Mouse (Mus musculus): Measurements from ENCODE around the gene Tmem41b.
A peak's percentile ranks its signal among the peaks of the same experiment; 100 is the strongest.
"Not testable (repeated sequence)": the region's sequence is repeated elsewhere in the genome, so short reads cannot be mapped to it uniquely, and the experiment has no call there.

Gene Tmem41b

DNA sequence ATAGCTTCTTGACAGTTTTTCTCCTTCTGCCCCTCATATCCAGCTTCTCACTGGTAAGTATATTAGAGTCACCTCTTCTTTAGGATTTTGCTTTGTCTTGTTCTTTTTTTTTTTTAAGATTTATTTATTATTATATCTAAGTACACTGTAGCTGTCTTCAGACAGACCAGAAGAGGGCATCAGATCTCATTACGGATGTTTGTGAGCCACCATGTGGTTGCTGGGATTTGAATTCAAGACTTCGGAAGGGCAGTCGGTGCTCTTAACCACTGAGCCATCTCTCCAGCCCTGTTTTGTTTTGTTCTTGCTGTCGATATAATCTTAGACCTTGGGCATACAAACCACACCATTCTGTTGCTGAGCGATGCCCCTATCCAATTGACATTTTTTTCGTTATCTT lies at the start of gene Tmem41b:
TSS of gene Tmem41b (minus strand) at position 155 of the 400 bp plus-strand sequence.
- DNase-seq (ENCODE audit: low spot score): peak; percentile 21

DNA sequence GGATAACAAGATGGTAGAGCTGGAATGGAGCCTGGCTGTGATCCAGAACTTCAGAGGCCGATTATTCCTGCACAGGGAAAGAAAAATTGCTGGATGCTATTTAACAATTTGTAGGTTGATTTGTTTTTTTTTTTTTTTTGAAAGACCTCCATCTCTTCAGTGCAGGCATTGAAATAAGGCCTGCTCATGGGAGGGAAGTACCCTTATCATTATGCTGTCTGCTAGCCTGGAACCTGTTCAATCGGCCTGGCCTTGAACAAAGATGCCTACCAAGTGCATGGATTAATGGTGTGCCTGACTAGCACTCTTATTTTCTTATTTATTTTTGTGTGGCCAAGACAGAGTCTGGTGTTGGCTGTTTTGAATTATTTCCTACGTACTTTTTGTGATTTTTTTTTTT lies 43.6 kb upstream of the Tmem41b start:
- no peak for DNase-seq (ENCODE audit: low spot score)

GRCm38 (mm10) chr7:110028826-110029225 lies 42.1 kb upstream of the Tmem41b start:
- DNase-seq (ENCODE audit: low spot score): no peak

DNA sequence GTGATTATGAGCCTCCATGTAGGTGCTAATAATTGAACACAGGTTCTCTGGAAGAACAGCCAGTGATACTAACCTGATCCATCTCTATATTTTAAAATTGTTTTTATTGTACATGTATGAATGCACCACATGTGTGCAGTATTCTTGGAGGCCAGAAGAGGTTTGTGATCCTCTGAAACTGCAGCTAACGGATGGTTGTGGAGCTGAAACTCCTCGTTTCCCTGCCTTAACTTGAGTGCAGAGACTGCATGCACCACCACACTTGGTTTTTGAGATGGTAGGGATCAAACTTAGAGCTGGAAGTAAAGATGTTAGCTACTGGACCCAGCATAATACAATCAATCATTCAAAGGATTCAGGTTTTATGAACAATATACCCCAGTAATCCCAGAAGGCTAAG lies 39.9 kb upstream of the Tmem41b start:
- no peak for DNase-seq (ENCODE audit: low spot score)

GRCm38 (mm10) chr7:110023553-110023952 lies 36.8 kb upstream of the Tmem41b start:
- no peak for DNase-seq (ENCODE audit: low spot score)

- DNase-seq (ENCODE audit: low spot score): peak; percentile 8
Observed at GRCm38 (mm10) chr7:110018631-110019482, 32.1 kb upstream of the Tmem41b start.

GRCm38 (mm10) chr7:110018117-110018630 lies 31.4 kb upstream of the Tmem41b start, which contains the start of gene Ipo7:
Gene Ipo7, plus strand, starts transcription at chr7:110018274.
- peak; percentile 88 for DNase-seq (ENCODE audit: low spot score)

- DNase-seq (ENCODE audit: low spot score): no peak
Observed at GRCm38 (mm10) chr7:110014272-110014671, 27.5 kb upstream of the Tmem41b start.

DNA sequence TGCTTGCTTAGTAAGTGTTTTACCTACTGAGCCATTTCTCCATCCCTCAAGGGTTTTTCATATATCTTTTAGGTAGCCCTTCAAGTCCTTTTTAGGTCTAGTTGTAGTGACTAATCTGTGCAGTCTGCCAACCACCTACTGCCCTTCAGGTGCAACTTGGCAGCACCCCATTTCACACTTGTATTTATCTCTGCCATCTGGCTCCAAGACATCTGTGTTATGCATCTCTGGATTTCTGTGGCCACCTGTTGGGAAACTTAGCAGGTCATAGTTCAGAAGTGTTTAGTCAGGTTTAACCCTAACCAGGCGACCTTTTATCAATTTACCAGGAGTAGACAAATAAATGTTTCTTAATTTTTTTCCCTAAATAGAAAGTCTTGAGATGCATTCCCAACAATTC lies 24.7 kb upstream of the Tmem41b start:
- DNase-seq (ENCODE audit: low spot score): no peak

- no peak for DNase-seq (ENCODE audit: low spot score)
Observed at GRCm38 (mm10) chr7:110009084-110009483, 22.4 kb upstream of the Tmem41b start.

DNA sequence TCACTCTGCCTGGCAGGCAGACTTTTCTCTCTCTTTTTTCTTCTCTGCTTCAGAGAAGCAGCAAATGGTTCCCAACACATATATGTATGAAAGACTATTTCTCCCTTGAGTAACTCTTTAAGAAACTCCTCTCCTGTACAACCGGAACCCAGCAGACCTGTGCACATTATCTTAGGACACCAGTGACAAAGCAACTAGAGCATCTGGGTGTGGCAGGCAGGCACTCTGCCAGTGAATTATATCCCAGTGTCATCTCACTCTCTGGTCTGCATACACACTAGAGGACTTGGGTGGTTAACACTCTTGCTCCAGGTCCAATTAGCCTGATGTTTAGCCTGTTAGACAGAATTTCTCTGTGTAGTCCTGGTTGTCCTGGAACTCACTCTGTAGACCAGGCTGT lies 21.8 kb upstream of the Tmem41b start:
- no peak for DNase-seq (ENCODE audit: low spot score)

DNA sequence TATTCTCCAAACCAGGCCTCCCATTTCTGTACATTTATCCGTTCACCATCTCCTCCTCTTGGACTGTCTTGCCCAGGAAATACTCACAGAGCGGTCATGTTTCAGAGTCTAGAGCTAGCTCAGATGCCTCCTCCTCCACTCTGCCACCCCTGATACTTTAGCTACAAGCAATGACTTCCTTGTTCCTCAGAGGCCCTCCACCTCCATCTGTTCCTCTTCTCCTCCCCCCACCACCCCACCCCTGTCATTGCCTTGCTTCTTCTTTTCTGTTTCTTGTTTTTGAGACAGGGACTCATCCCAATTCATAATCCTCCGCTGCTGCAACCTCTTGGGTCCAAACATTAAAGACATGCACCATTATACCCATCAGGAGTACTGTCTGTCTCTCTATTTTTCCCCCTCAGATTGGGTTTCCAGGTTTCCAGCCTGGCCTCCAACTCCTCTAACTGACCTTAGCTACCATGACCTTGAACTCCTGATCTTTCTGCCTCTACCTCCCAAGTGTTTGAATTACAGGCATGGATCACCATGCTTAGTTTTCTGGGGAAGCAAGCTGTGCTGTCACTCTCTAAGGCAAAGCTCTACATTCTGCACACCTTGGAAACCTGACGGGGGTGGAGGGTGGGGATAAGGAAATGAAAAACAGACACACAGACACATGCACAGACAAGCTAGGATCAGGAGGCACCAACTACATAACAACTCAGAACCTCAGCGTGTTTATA lies 19.9 kb upstream of the Tmem41b start:
- DNase-seq (ENCODE audit: low spot score): no peak

- DNase-seq (ENCODE audit: low spot score): no peak
Observed at GRCm38 (mm10) chr7:110005976-110006375, 19.2 kb upstream of the Tmem41b start.

- DNase-seq (ENCODE audit: low spot score): no peak
Observed at GRCm38 (mm10) chr7:110002968-110003367, 16.2 kb upstream of the Tmem41b start.

- DNase-seq (ENCODE audit: low spot score): no peak
Observed at GRCm38 (mm10) chr7:110002092-110002491, 15.4 kb upstream of the Tmem41b start.

- DNase-seq (ENCODE audit: low spot score): no peak
Observed at GRCm38 (mm10) chr7:109998388-109998787, 11.7 kb upstream of the Tmem41b start.

GRCm38 (mm10) chr7:109993157-109993959 lies 6.6 kb upstream of the Tmem41b start:
- no peak for DNase-seq (ENCODE audit: low spot score)

DNA sequence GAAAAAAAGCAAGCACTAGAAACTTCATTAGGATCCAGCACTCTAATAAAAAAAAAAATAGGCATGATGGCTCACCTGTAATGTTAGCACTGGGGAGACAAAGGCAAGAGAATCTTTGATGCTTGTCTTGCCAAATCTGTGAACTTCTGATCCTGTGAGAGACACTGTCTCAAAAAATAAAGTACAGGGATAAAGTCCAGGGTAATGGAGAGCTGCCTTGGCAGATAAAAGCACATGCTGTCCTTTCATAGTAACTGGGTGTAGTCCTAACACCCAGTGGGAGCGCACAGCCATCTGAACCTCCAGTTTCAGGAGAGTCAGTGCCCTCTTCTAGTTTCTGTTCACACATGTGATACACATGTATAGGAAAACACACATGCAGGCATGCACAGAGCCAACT lies 4.6 kb upstream of the Tmem41b start:
- no peak for DNase-seq (ENCODE audit: low spot score)

DNA sequence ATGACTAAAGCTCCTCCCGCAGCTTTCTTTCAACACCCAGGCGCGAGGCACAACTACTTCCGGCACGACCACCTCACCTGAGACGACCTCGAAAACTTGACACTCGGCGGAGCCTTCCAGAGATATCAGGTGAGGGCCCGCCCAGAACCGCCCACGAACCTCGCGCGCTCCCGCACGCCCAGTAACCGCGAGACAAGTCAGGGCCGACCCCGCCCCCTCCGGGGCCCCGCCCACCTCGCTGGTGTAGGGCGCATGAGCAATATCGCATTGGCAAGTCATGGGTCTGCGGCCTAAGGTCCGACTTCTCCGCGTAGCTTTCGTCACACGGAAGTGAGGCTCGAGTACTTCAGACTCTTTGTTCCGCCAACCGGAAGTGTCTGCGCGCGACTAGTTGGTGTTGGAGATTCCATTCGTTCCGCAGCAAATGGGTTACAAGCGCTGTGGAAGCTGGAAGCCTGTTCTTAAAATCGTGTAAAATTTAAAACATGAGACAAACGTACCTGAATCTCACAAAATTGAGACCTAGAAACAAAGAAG lies 528 bp downstream of the Tmem41b start:
- peak; percentile 99 for DNase-seq (ENCODE audit: low spot score)

DNA sequence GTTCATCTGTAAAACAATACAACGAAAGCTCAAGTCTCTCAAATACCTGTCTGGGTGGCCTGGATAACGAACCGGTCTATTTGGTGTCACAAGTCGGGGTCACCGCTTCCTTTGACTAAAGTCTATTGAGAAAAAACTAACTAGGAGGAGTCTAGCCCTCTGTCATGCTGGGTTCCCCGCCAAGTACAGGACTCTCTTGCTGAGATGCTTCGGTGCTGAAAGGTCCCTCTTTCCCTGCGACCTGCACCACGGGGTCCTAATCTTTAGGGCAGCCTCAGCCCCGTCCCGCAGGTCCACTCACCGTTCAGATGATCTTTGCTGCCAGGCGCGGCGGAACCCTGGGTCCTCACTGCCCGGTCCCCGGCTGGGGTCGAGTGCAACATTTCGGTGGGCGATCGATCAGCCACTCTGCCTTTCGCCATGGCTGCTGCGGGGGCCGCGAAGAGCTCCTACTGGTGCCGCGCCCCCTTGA lies 1.0 kb downstream of the Tmem41b start:
- DNase-seq (ENCODE audit: low spot score): peak; percentile 35

GRCm38 (mm10) chr7:109984608-109985007 lies 2.1 kb downstream of the Tmem41b start:
- DNase-seq (ENCODE audit: low spot score): not testable (repeated sequence)

- peak; percentile 15 for DNase-seq (ENCODE audit: low spot score)
Observed at GRCm38 (mm10) chr7:109977131-109977530, 9.6 kb downstream of the Tmem41b start.

Measured in T-cell, adult 2 months (primary cell).